Mouse (Mus musculus) erythroblast, embryonic 14.5 days (primary cell): Measurements from ENCODE around the gene Slc38a10. TPM values are rescaled to one million over a fixed set of nuclear protein-coding genes. Genes with fewer than 3 reads are reported as not detected.

Experiments used
- H3K27me3 ChIP-seq: 2 replicates; pipeline ENCODE4 v1.6.1; 2012; ENCODE audit warnings: inconsistent platforms; ENCODE audit not compliant: control insufficient read depth
- H3K36me3 ChIP-seq: 2 replicates; pipeline ENCODE4 v1.6.1; 2012; ENCODE audit warnings: mild to moderate bottlenecking, inconsistent platforms; ENCODE audit not compliant: control insufficient read depth
- H3K4me1 ChIP-seq: 2 replicates; pipeline ENCODE4 v1.6.1; 2012; ENCODE audit warnings: inconsistent platforms; ENCODE audit not compliant: control insufficient read depth
- H3K4me3 ChIP-seq: replicated peaks from 2 replicates; pipeline ENCODE3; 2012; ENCODE audit warnings: moderate library complexity, mild to moderate bottlenecking, inconsistent platforms
- H3K9me3 ChIP-seq: 2 replicates; pipeline ENCODE4 v1.6.1; 2012; ENCODE audit warnings: low read length, inconsistent platforms, mixed read lengths; ENCODE audit not compliant: control insufficient read depth
- GATA1 ChIP-seq: IDR thresholded peaks from 2 replicates; pipeline ENCODE4 v1.6.1; 2012; ENCODE audit warnings: low read length, inconsistent platforms, mixed read lengths
- TAL1 ChIP-seq: IDR thresholded peaks from 3 replicates; pipeline ENCODE4 v1.6.1; 2012; ENCODE audit warnings: low read length, inconsistent platforms, mixed read lengths
- polyA plus RNA-seq: library from polyadenylated mRNA; stranded (reverse); fragments of >175 nt; gene quantifications from 2 replicates; pipeline ENCODE4 v1.2.3, GENCODE M21; 2012

Slc38a10 gene
- polyA plus RNA-seq, 1 experiment, result 6.2 TPM

DNA sequence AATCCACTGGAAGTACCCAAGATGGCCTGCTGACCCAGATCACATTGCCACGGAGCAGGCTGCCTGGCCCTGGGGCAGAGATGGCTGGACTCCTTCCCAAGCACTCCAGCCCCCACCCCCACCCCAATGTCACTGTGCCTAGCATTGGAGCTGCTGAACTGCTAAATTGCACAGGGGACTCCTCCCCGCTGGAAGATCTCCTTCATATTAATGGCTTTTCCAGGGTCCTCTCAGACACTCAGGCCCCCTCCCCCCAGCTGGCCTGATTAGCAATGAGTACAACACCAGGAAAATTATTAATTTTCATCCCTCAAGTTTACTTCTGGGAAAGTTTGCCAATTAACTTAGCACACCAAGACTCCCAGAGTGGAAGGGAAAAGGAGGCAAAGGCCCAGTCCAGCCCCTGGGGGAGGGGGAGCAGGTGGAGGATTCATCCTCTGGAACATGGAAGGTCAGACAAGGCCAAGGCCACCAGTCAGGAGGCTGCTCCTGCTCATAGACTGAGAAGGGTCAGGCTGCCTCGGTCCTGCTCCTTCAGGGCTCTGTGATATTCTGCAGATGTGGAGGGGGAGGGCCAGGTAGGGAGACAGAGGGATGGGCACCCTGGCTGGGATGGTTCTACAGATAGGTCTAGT, 31.4 kb upstream of the Slc38a10 start:
- TF ChIP-seq TAL1 (no peak), GATA1 (no peak)
- Histone ChIP-seq H3K27me3 (peaks cover 54% of the 10 kb centered on the region), H3K4me1 (no peaks in the 10 kb centered on the region), H3K9me3 (no peaks in the 10 kb centered on the region; the same call in 1 of the 2 replicates), H3K4me3 (no peak overlapping the region), H3K36me3 (no peaks in the 10 kb centered on the region)

DNA sequence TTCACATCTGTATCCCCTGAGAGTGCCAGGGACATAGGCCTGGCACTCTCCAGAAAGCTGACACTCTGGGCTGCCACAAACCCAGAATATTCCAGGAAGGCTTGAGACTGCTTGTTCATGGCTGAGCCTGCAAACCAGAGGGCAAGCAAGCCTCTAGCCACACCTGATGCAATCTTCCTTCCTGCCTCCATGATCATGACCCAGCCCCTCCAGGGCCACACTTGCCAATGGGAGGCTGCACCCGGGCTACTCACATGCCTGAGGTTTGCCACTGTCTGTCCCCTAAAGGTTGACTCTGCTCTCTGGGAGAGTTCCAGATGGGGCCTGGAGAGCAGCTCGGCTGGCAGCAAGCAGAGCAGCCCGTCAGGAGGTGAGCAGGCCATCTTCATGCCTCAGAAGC, 30.2 kb upstream of the Slc38a10 start:
- Histone ChIP-seq H3K9me3 (no peaks in the 10 kb centered on the region), H3K36me3 (no peaks in the 10 kb centered on the region), H3K4me1 (no peaks in the 10 kb centered on the region), H3K27me3 (peaks cover 43% of the 10 kb centered on the region), H3K4me3 (no peak overlapping the region)
- TF ChIP-seq GATA1 (no peak), TAL1 (no peak)

DNA sequence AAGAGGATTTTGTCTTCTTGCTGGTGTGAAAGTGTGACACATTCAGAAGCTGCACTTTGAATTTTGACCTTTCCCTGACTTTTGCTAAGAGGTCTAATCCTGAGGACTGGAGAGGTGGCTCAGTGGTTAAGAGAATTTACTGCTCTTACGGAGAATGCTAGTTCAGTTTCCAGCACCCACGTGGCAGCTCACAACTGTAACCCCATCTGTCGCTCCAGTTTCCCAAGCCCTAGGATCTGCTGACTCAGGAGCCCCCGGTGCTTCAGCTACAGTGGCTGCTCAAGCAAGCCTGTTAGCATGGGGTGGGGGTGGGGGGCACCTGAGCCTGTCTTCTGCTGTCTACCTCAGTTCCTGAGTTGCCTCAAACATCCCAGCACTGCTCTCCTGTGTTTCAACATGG, 28.2 kb upstream of the Slc38a10 start:
- Histone ChIP-seq H3K4me1 (no peaks in the 10 kb centered on the region), H3K9me3 (no peaks in the 10 kb centered on the region), H3K27me3 (peaks cover 23% of the 10 kb centered on the region), H3K4me3 (no peak overlapping the region), H3K36me3 (no peaks in the 10 kb centered on the region)
- TF ChIP-seq TAL1, result no peak

DNA sequence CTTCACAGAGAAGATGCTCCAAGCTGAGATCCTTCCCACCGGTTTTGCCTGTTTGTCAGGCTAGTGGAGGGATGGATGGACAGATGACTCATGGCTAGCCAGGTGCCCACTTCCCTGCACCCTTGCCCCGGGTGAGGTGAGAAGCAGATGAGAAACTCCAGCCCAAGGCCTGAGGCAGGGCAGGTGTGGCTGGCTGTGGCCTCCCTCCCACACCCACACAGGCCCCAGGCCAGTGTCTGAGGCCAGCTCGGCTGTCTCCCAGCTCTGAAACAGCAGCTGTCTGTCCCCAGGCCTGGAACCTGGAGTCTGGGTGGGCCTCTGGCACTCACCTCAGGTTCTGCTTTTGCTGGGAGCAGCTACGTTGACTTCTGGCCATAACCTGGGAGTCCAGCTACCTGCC, 24.8 kb upstream of the Slc38a10 start:
- Histone ChIP-seq H3K36me3 (no peaks in the 10 kb centered on the region), H3K4me3 (no peak overlapping the region), H3K4me1 (no peaks in the 10 kb centered on the region), H3K27me3 (peaks cover 3% of the 10 kb centered on the region; the same call in 1 of the 2 replicates), H3K9me3 (no peaks in the 10 kb centered on the region)
- TF ChIP-seq GATA1, result no peak
- no peak for TF ChIP-seq TAL1

DNA sequence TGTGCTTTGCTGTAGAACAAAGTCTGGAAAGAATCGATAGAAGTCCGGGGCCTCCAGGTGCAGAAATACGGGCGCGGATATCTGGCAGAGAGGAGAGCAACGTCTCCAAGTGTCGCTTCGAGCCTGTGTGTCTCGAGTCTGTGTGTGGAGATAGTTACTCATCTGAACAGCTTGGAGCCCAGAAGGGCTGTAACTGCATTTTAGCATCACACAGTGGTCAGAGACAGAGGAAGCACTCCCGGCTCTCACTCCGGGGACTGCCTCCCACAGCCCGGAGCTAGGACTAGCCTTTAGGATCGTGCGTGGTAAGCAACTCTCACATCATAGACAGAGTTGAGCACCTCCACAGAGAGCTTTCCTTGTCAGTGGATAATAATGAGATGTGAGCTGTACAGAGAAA, 22.1 kb upstream of the Slc38a10 start:
- no peaks in the 10 kb centered on the region for H3K36me3 ChIP-seq
- H3K9me3 ChIP-seq, result no peaks in the 10 kb centered on the region
- H3K4me1 ChIP-seq, result peaks cover 5% of the 10 kb centered on the region
- no peak for TF ChIP-seq TAL1
- no peak for TF ChIP-seq GATA1
- no peaks in the 10 kb centered on the region; the same call in 1 of the 2 replicates for H3K27me3 ChIP-seq
- no peak overlapping the region for H3K4me3 ChIP-seq

DNA sequence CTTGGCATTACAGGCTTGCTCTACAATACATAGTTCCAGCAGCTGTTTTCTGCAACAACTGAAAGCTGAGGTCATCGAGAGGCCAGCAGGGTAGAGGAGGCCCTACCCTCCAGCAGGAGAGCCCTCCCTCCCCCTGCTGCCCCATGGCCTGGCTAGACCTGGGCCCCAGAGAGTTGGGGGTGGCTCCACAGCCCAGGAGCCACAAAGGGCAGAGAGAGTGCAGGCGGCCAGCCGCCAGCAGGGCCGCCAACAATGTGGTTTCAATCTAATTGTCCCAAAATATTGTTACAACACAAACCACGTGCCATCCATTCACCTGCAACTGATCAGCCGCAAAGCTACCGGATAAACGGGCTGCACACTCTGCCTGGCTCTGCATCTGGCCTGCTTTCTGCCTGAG, 20.0 kb upstream of the Slc38a10 start:
- no peaks in the 10 kb centered on the region for H3K36me3 ChIP-seq
- H3K4me3 ChIP-seq, result no peak overlapping the region
- no peaks in the 10 kb centered on the region; the same call in 1 of the 2 replicates for H3K27me3 ChIP-seq
- peaks cover 5% of the 10 kb centered on the region for H3K4me1 ChIP-seq
- no peaks in the 10 kb centered on the region for H3K9me3 ChIP-seq
- no peak for TF ChIP-seq GATA1
- no peak for TF ChIP-seq TAL1

DNA sequence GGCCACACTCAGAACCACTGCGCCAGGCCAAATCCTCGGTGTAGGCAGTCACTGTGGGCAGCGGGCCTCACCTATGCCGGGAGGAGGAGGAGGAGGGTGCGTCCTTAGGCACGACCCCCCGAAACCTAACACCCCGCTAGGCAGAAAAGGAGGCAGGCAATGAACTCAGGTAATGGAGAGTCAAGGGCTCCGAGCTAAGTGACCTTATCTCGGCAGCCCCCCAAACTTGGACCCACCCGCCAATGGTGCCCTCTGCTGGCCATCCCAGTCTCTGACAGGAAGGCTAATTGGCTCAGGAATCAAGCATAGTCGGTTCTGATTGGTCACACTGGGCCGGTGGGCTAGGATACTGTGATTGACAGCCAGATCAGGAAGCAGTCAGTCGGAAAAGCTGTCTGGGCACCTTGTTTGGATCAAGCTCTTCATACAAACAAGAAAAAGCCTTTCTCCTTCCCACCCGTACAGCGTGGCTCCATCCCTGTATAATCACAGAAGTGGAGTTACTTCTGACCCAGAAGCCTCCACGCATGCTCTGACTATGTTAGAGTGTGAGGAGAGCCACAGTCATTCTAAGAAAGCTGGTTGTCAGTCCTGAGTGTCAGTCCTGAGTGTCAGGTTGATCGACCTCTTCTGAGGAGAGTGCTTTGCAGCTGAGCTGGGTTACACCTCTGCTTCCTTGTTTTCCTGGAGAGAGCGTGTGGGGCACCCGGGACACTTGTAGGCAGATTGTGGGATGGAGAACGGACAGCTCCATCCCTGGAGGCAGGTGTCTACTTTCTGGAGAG, 18.3 kb upstream of the Slc38a10 start:
- Histone ChIP-seq H3K4me1 (peaks cover 5% of the 10 kb centered on the region), H3K4me3 (no peak overlapping the region), H3K36me3 (no peaks in the 10 kb centered on the region), H3K27me3 (no peaks in the 10 kb centered on the region; the same call in 1 of the 2 replicates), H3K9me3 (no peaks in the 10 kb centered on the region)
- no peak for TF ChIP-seq TAL1

DNA sequence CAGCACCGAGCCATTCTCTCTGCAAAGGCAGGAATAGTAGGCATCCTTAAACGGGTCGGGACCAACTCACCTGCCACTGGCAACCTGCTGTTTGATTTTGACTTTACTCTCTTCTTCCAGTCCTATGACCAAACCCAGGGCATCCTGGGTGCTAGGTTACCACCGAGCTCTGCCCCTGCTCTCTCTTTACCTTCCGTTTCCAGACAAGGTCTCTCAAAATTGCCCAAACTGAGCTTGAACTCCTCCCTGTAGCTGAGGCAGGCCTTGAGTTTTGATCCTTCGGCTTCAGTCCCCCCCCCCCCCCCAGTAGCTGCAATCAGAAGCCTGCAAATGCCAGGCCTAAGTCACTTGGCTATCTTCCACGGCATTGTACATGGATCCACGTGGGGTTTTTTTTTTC, 17.4 kb upstream of the Slc38a10 start:
- H3K4me1 ChIP-seq, result peaks cover 5% of the 10 kb centered on the region
- no peaks in the 10 kb centered on the region; the same call in 1 of the 2 replicates for H3K27me3 ChIP-seq
- H3K36me3 ChIP-seq, result no peaks in the 10 kb centered on the region
- no peak overlapping the region for H3K4me3 ChIP-seq
- H3K9me3 ChIP-seq, result no peaks in the 10 kb centered on the region
- no peak for TF ChIP-seq TAL1

DNA sequence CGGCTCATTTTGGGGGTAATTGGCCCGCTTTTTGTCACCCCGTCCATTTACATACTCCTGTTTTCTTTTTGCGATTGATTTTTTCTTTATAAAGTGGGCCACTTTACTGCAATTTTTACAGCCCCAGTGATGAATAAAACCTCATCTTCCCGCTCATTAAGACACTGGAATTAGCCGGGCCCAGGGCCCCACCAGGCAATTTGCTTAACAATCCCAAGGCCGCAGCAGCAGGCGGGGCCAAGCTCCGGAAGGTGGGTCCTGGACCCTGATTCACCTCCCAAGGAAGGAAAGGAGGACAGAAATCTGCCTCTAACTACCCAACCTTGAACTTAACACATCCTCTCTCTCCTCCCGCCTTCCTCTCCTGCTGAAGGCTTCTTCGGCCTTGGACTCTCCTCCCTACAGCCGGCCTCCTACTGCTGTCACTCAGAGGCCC, 16.8 kb upstream of the Slc38a10 start:
- TF ChIP-seq GATA1 (no peak), TAL1 (no peak)
- Histone ChIP-seq H3K27me3 (no peaks in the 10 kb centered on the region; the same call in 1 of the 2 replicates), H3K4me3 (no peak overlapping the region), H3K36me3 (no peaks in the 10 kb centered on the region), H3K9me3 (0 out of 2 replicates have a peak, but pooled peaks cover 2% of the 10 kb centered on the region), H3K4me1 (peaks cover 5% of the 10 kb centered on the region)
